Mouse (Mus musculus): ENCODE measurements around the gene Has3. TPM values are rescaled to one million over a fixed set of nuclear protein-coding genes. Genes with fewer than 3 reads are reported as not detected.
"Not testable (repeated sequence)": the region's sequence is repeated elsewhere in the genome, so short reads cannot be mapped to it uniquely, and the experiment has no call there.

Has3 gene
- polyA plus RNA-seq, 1 experiment from 2014 or later: 0.78 TPM

- DNase-seq (ENCODE audit: low read depth, low spot score) (no peak), ATAC-seq (no peak)
- ChIA-PET CTCF (no interaction called here), POLR2A (no interaction called here)
- no peak for TF ChIP-seq CTCF (IDR thresholded peaks at IDR 0.05)
- in situ Hi-C loops (cut with MboI; ENCODE audit: low pct_unique_long_range_greater_than_20kb): no loop called here
- no peaks in the 10 kb centered on the region for H3K27me3 ChIP-seq
These were observed 38.2 kb downstream of the Has3 start for GRCm38 (mm10) chr8:106908291-106908690.

GRCm38 (mm10) chr8:106913631-106914030, 43.6 kb downstream of the Has3 start:
- CTCF ChIA-PET: no interaction called here
- DNase-seq (ENCODE audit: low read depth, low spot score): no peak

GRCm38 (mm10) chr8:106919721-106920394, 49.8 kb downstream of the Has3 start:
- ChIA-PET POLR2A (interaction anchor here (0.6 kb wide), 1 partner anchor 61 kb away, joined by 11 read pairs; no protein-coding TSS in a partner anchor), CTCF (interaction anchor here (1.2 kb wide), 1 partner anchor 202 kb away, joined by 3 read pairs; no protein-coding TSS in a partner anchor)
- TF ChIP-seq CTCF (IDR thresholded peaks at IDR 0.05): no peak
- DNase-seq (ENCODE audit: low read depth, low spot score): no peak
- in situ Hi-C loops (cut with MboI; ENCODE audit: low pct_unique_long_range_greater_than_20kb): no loop called here
- no peaks in the 10 kb centered on the region for H3K27me3 ChIP-seq
- ATAC-seq: no peak

More at GRCm38 (mm10) chr8:106913631-106914030, 43.6 kb downstream of the Has3 start:
- in situ Hi-C loops (cut with MboI; ENCODE audit: low pct_unique_long_range_greater_than_20kb): no loop called here
- no peak for TF ChIP-seq CTCF (IDR thresholded peaks at IDR 0.05)
- POLR2A ChIA-PET: no interaction called here
- H3K27me3 ChIP-seq: no peaks in the 10 kb centered on the region
- no peak for ATAC-seq

DNA sequence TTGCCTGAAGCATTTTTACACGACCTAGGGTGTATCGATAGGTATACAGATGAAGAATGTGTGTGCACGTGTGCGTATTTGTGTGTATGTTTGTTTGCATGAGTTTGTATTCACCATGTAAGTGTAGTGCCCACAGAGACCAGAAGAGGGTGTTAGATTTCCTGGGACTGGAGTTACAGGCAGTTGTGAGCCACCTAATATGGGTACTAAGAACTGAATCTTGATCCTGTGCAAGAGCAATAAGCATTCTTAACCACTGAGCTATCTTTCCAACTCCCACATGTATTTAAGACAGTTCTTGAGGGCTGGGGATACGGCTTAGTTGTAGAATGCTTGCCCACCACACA, 50.3 kb downstream of the Has3 start:
- ChIA-PET CTCF (interaction anchor here (1.2 kb wide), 1 partner anchor 203 kb away, joined by 3 read pairs; no protein-coding TSS in a partner anchor), POLR2A (no interaction called here)
- peak; percentile 34 for TF ChIP-seq CTCF (IDR thresholded peaks at IDR 0.05)
- no peaks in the 10 kb centered on the region for H3K27me3 ChIP-seq
- in situ Hi-C loops (cut with MboI; ENCODE audit: low pct_unique_long_range_greater_than_20kb): no loop called here
- DNase-seq (ENCODE audit: low read depth, low spot score) (no peak), ATAC-seq (no peak)

GRCm38 (mm10) chr8:106924057-106924456, 54.0 kb downstream of the Has3 start:
- CTCF ChIA-PET: interaction anchor here (2.1 kb wide), 1 partner anchor 17 kb away, joined by 6 read pairs; no protein-coding TSS in a partner anchor
- POLR2A ChIA-PET: interaction anchor here (0.7 kb wide), 1 partner anchor 59 kb away, joined by 6 read pairs; no protein-coding TSS in a partner anchor
- TF ChIP-seq CTCF (IDR thresholded peaks at IDR 0.05): no peak
- H3K27me3 ChIP-seq: no peaks in the 10 kb centered on the region
- ATAC-seq (no peak), DNase-seq (ENCODE audit: low read depth, low spot score) (no peak)
- in situ Hi-C loops (cut with MboI; ENCODE audit: low pct_unique_long_range_greater_than_20kb): no loop called here

GRCm38 (mm10) chr8:106924904-106925349, 54.9 kb downstream of the Has3 start:
- ChIA-PET POLR2A (interaction anchor here (0.7 kb wide), 2 partner anchors 30 to 72 kb away, joined by 3 to 6 read pairs; no protein-coding TSS in a partner anchor), CTCF (interaction anchor here (1.1 to 2.1 kb wide), 2 partner anchors 18 to 78 kb away, joined by 3 to 6 read pairs; no protein-coding TSS in a partner anchor)
- in situ Hi-C loops (cut with MboI; ENCODE audit: low pct_unique_long_range_greater_than_20kb): no loop called here
- no peak for TF ChIP-seq CTCF (IDR thresholded peaks at IDR 0.05)
- DNase-seq (ENCODE audit: low read depth, low spot score) (no peak), ATAC-seq (no peak)
- no peaks in the 10 kb centered on the region for H3K27me3 ChIP-seq

GRCm38 (mm10) chr8:106925446-106925845, 55.4 kb downstream of the Has3 start:
- ChIA-PET POLR2A (interaction anchor here (0.7 kb wide), 1 partner anchor 72 kb away, joined by 3 read pairs; no protein-coding TSS in a partner anchor), CTCF (interaction anchor here (1.1 to 2.1 kb wide), 2 partner anchors 19 to 77 kb away, joined by 3 to 6 read pairs; no protein-coding TSS in a partner anchor)
- H3K27me3 ChIP-seq: no peaks in the 10 kb centered on the region
- ATAC-seq (no peak), DNase-seq (ENCODE audit: low read depth, low spot score) (no peak)
- in situ Hi-C loops (cut with MboI; ENCODE audit: low pct_unique_long_range_greater_than_20kb): no loop called here
- no peak for TF ChIP-seq CTCF (IDR thresholded peaks at IDR 0.05)

DNA sequence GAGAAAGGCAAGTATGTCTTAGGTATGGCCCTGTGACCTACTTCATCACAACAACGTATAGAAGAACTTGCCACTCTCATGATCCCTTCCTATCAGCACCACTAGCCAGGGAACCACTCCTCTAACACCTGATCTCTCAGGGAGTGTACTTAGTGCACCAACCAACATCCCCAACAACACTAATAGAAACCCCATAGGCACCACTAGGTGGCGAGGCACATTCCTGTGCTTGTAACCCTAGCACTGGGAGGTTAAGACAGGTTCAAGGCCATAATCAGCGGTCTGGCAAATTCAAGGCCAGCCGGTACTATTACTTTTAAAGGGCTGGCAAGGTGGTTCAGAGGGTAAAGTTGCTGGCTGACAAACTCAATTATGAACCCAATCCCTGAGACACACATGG, 57.2 kb downstream of the Has3 start:
- CTCF ChIA-PET: no interaction called here
- DNase-seq (ENCODE audit: low read depth, low spot score): no peak
- no peaks in the 10 kb centered on the region for H3K27me3 ChIP-seq
- in situ Hi-C loops (cut with MboI; ENCODE audit: low pct_unique_long_range_greater_than_20kb): no loop called here
- TF ChIP-seq CTCF (IDR thresholded peaks at IDR 0.05): peak; percentile 51
- POLR2A ChIA-PET: no interaction called here
- no peak for ATAC-seq

- in situ Hi-C loops (cut with MboI; ENCODE audit: low pct_unique_long_range_greater_than_20kb); H3K27me3 ChIP-seq; ATAC-seq; DNase-seq (ENCODE audit: low read depth, low spot score): not testable (repeated sequence)
- POLR2A ChIA-PET: interaction anchor here (0.6 to 1.3 kb wide), 2 partner anchors 15 to 21 kb away, joined by 3 to 8 read pairs; no protein-coding TSS in a partner anchor
- CTCF ChIA-PET: interaction anchor here (1.5 kb wide), 1 partner anchor 74 kb away, joined by 5 read pairs; no protein-coding TSS in a partner anchor
These were observed 58.1 kb downstream of the Has3 start for GRCm38 (mm10) chr8:106928182-106928581.

DNA sequence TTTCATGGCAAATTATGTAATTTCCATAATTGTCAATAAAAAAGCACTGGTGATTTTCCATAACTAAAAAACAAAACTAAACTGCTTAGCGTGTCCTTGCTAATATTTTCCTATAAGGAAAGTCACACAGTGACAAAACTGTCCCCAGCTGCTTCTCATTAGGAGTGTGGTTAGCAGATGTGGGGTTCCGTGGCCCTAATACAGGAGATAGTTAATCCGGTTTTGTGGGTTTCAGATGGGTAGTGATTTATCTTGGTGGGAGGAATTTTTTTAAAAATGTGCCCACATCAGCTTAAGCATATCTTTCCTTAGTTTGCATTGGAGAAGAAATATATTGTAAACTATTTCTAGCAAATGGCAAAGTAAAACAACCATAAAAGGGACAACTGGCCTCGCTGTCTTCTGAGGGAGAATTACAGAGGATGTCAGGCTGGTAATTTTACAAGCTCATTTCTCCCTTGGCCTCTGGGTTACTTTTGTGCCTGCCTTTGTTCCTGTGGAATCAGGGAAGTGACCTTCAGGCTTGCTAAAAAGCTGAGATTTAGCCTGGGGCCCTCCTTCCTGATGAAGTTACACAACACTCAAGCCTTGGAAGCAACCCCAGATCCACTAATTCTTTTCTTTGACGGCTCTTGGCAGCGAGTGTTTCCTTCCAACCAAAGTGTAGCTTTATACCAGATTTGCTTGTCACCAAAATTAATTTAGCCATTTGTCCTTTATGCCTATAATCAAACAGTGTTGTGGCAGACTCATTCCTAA, 59.3 kb downstream of the Has3 start:
- peak; percentile 67 for ATAC-seq
- no peak for TF ChIP-seq CTCF (IDR thresholded peaks at IDR 0.05)
- no peak for DNase-seq (ENCODE audit: low read depth, low spot score)
- ChIA-PET POLR2A (interaction anchor here (0.6 to 1.3 kb wide), 3 partner anchors 22 to 1866 kb away, joined by 3 to 8 read pairs (median 4); no protein-coding TSS in a partner anchor), CTCF (interaction anchor here (0.9 to 2.7 kb wide), 4 partner anchors 19 to 82 kb away, joined by 3 to 7 read pairs (median 4); no protein-coding TSS in a partner anchor)
- in situ Hi-C loops (cut with MboI; ENCODE audit: low pct_unique_long_range_greater_than_20kb): no loop called here
- no peaks in the 10 kb centered on the region for H3K27me3 ChIP-seq

All from Patski (cell line).